Mouse (Mus musculus) midbrain, embryonic 13.5 days (tissue): ENCODE results near the gene Lmbr1l. TPM values are rescaled to one million over a fixed set of nuclear protein-coding genes. Genes with fewer than 3 reads are reported as not detected.

ENCODE experiments used
- ATAC-seq: fragments of 200-750 bp; cut with Nextera tagmentation; 2 replicates; pipeline ENCODE4 v1.8.0; 2017; ENCODE audit warnings: mild to moderate bottlenecking, moderate TSS enrichment, moderate library complexity
- H3K27ac ChIP-seq: fragments of 300-500 bp; sonication (generic); 2 replicates; pipeline ENCODE4 v1.5.1; 2015; ENCODE audit warnings: inconsistent platforms, mild to moderate bottlenecking, moderate library complexity
- H3K27me3 ChIP-seq: fragments of 300-500 bp; sonication (generic); 2 replicates; pipeline ENCODE4 v1.6.1; 2015; ENCODE audit warnings: mild to moderate bottlenecking, inconsistent platforms
- H3K36me3 ChIP-seq: fragments of 300-500 bp; sonication (generic); 2 replicates; pipeline ENCODE4 v1.6.1; 2015; ENCODE audit warnings: mild to moderate bottlenecking, inconsistent platforms
- H3K4me1 ChIP-seq: fragments of 300-500 bp; sonication (generic); replicated peaks from 2 replicates; pipeline ENCODE4 v1.6.1; 2015; ENCODE audit warnings: inconsistent platforms
- H3K4me2 ChIP-seq: fragments of 300-500 bp; sonication (generic); replicated peaks from 2 replicates; pipeline ENCODE4 v1.6.1; 2015; ENCODE audit warnings: moderate library complexity, mild to moderate bottlenecking, inconsistent platforms
- H3K4me3 ChIP-seq: fragments of 300-500 bp; sonication (generic); replicated peaks from 2 replicates; pipeline ENCODE4 v1.5.1; 2015; ENCODE audit warnings: mild to moderate bottlenecking, inconsistent platforms
- H3K9ac ChIP-seq: fragments of 300-500 bp; sonication (generic); replicated peaks from 2 replicates; pipeline ENCODE4 v1.6.1; 2015; ENCODE audit warnings: mild to moderate bottlenecking, inconsistent platforms
- H3K9me3 ChIP-seq: fragments of 300-500 bp; sonication (generic); 2 replicates; pipeline ENCODE4 v1.6.1; 2016; ENCODE audit warnings: mild to moderate bottlenecking, inconsistent platforms
- WGBS: fragments of 180-500 bp; shearing (Covaris S2); methylation state at CpG from one replicate; pipeline ENCODE4 v1.1.7; 2015; 5-methylcytosine and 5-hydroxymethylcytosine counted together
- polyA plus RNA-seq: library from polyadenylated mRNA; unstranded; fragments of >200 nt; fragmentation: Nextera tagmentation; extraction: Ambion mirVana; gene quantifications from 2 replicates; pipeline ENCODE4 v1.2.1, GENCODE M21; 2015

Lmbr1l gene
- polyA plus RNA-seq, 1 experiment from 2014 or later, result 50.1 TPM

GRCm38 (mm10) chr15:98891907-98892606, 26.0 kb downstream of the Lmbr1l start:
- H3K27me3 ChIP-seq, result peaks cover 60% of the 10 kb centered on the region
- no peak overlapping the region for H3K4me3 ChIP-seq
- peak; percentile 38; the same call in 1 of the 2 replicates for ATAC-seq
- no peaks in the 10 kb centered on the region for H3K9me3 ChIP-seq
- H3K9ac ChIP-seq, result no peak overlapping the region
- H3K36me3 ChIP-seq, result no peaks in the 10 kb centered on the region
- H3K4me1 ChIP-seq, result peaks cover 29% of the 10 kb centered on the region
- no peak overlapping the region for H3K4me2 ChIP-seq
- 38% methylated on average over 6 of the region's 6 CpGs for WGBS
- H3K27ac ChIP-seq, result no peak overlapping the region

DNA sequence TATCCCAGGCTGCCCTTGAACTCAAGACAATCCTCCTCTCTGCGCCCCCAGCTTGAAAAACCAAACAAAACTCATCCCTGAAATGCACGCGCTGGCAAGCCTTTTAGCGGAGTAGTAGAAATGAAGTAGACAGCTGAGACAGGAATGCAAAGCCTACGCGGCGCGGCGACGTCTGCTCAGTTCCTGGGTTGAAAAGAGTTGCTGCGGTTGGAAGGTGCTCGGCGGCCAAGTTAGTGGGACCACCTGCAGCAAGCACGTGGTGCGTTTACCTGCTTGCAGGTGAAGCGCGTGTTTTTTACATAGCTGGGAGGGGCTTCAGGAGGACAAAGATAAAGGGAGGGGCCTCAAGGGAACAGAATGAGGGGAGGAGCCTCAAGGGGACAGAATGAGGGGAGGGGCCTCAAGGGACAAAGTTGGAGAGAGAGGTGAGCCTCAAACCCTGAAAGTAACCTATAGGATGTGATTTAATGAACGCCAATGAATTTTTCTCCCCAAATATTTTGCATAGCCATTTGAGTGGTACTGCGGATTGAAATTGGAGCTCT, 26.8 kb downstream of the Lmbr1l start:
- Histone ChIP-seq H3K36me3 (no peaks in the 10 kb centered on the region), H3K27me3 (peaks cover 52% of the 10 kb centered on the region), H3K4me3 (no peak overlapping the region), H3K27ac (no peak overlapping the region), H3K9ac (no peak overlapping the region), H3K9me3 (no peaks in the 10 kb centered on the region), H3K4me2 (0 out of 2 replicates have a peak overlapping the region, but pooled peaks have one; percentile 15), H3K4me1 (peaks cover 27% of the 10 kb centered on the region)
- 13% methylated on average over 19 of the region's 19 CpGs for WGBS
- no peak for ATAC-seq

- Histone ChIP-seq H3K4me3 (no peak overlapping the region), H3K4me2 (no peak overlapping the region), H3K36me3 (no peaks in the 10 kb centered on the region), H3K27me3 (peaks cover 15% of the 10 kb centered on the region), H3K4me1 (no peaks in the 10 kb centered on the region; the same call in 1 of the 2 replicates), H3K27ac (no peak overlapping the region), H3K9ac (no peak overlapping the region), H3K9me3 (no peaks in the 10 kb centered on the region)
- no peak for ATAC-seq
- 85% methylated on average over 7 of the region's 7 CpGs for WGBS
Observed at GRCm38 (mm10) chr15:98887526-98887925, 30.5 kb downstream of the Lmbr1l start.

DNA sequence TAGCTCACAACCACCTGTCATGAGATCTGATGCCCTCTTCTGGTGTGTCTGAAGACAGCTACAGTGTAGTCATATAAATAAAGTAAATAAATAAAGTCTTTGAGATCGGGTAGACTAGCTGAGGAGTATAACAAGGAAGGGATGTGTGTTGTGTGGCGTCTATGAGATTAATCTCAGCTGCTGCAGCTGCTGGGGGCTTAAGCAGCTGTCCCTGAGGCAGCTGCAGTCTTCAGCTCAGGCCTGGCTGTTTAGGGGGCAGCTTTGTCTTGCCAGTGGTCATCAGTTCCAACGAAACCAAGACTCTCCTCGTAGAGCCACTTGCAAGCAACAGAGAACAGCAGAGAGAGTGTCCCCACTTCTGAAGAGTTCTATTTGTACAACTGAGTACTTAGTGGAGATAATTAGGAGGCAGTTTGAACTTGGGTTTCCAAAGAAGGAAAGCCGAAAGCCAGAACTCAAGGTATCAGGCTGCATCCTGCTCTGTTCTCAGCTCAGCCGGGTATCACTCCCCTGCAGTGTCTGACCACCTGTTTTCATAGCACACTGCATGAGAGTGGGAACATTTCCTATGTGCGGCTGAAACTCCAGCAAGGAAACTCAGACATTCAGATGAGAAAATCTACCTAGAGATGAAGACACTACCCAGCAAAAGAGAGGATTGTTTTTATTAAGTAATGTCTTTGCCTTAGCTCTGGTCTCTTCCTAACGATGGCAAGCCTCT, 31.2 kb downstream of the Lmbr1l start:
- no peaks in the 10 kb centered on the region for H3K36me3 ChIP-seq
- H3K9me3 ChIP-seq, result no peaks in the 10 kb centered on the region
- no peak overlapping the region for H3K9ac ChIP-seq
- no peak overlapping the region for H3K4me2 ChIP-seq
- no peak overlapping the region for H3K4me3 ChIP-seq
- H3K27me3 ChIP-seq, result peaks cover 8% of the 10 kb centered on the region
- H3K27ac ChIP-seq, result no peak overlapping the region
- 67% methylated on average over 8 of the region's 8 CpGs for WGBS
- no peak for ATAC-seq
- peaks cover 2% of the 10 kb centered on the region; the same call in 1 of the 2 replicates for H3K4me1 ChIP-seq

GRCm38 (mm10) chr15:98884106-98884505, 33.9 kb downstream of the Lmbr1l start:
- WGBS, result 82% methylated on average over 1 of the region's 1 CpGs
- H3K9ac ChIP-seq, result no peak overlapping the region
- H3K27ac ChIP-seq, result no peak overlapping the region
- no peak for ATAC-seq
- H3K4me2 ChIP-seq, result no peak overlapping the region
- no peaks in the 10 kb centered on the region for H3K27me3 ChIP-seq
- H3K4me3 ChIP-seq, result no peak overlapping the region
- H3K4me1 ChIP-seq, result peaks cover 23% of the 10 kb centered on the region
- H3K9me3 ChIP-seq, result no peaks in the 10 kb centered on the region
- H3K36me3 ChIP-seq, result no peaks in the 10 kb centered on the region; the same call in 1 of the 2 replicates

DNA sequence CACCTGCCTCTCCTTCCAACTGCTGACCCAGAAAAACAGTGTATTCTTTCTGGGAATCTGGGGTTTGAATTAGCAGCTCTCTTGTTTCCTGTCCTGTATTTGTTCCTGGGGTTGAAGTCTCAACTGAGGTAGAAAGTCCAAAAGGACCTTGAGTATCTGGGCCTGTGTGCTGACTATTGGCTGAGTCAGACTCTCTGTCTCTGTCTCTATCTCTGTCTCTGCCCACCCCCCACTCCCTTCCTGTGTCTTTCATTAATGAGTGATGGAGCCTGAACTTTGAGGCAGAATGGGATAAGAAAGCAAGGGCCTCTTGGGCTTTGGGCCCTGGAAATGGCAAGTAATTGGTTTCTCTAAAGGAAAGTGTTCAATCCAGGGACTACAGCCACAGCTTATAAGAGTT, 34.4 kb downstream of the Lmbr1l start:
- no peaks in the 10 kb centered on the region for H3K9me3 ChIP-seq
- no peak overlapping the region for H3K9ac ChIP-seq
- ATAC-seq, result no peak
- peaks cover 27% of the 10 kb centered on the region for H3K4me1 ChIP-seq
- peaks cover 4% of the 10 kb centered on the region; the same call in 1 of the 2 replicates for H3K36me3 ChIP-seq
- no peak overlapping the region for H3K4me3 ChIP-seq
- no peak overlapping the region for H3K4me2 ChIP-seq
- H3K27me3 ChIP-seq, result no peaks in the 10 kb centered on the region
- no peak overlapping the region for H3K27ac ChIP-seq

GRCm38 (mm10) chr15:98881656-98882008, 36.4 kb downstream of the Lmbr1l start:
- Histone ChIP-seq H3K9me3 (no peaks in the 10 kb centered on the region), H3K36me3 (peaks cover 4% of the 10 kb centered on the region; the same call in 1 of the 2 replicates), H3K9ac (no peak overlapping the region; the same call in 1 of the 2 replicates), H3K27ac (peak overlapping the region; percentile 86), H3K27me3 (no peaks in the 10 kb centered on the region), H3K4me2 (peak overlapping the region; percentile 83), H3K4me1 (peaks cover 27% of the 10 kb centered on the region), H3K4me3 (peak overlapping the region; percentile 71)
- peak; percentile 59 for ATAC-seq
- WGBS, result 4% methylated on average over 5 of the region's 5 CpGs

DNA sequence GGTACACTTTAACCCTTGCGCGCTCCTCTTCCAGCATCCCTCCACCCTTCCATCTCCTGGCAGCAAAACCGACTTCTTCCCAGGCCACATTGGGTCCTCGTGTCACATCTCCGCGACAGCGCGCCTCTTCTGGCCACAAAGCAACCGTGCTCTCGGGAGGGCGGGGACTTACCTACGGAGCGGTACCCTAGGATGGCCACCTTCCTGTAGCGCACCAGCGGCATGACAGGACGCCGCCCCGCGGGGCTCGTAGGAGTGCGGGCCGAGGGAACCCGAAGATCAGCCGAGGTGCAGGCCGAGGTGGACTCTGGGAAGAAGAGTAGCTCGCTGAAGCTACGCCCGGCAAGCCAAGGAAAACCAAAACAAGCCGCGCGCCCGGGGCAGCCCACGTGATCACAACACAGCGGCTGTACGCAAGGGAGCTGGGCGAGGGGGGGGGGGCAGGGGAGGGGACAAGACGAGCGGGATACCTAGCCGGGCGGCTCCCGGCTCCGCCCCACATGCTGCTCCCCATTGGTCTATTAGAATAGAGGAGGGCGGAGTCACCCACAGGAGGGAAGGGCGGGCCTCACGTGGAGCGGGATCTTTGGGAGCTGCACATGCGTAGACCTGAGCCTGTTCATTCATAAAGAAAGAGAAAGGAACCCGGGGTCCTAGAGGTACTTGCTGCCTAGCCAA, 36.9 kb downstream of the Lmbr1l start:
- under 1% methylated on average over 44 of the region's 48 CpGs for WGBS
- peaks cover 27% of the 10 kb centered on the region for H3K4me1 ChIP-seq
- peak overlapping the region; percentile 74 for H3K9ac ChIP-seq
- H3K4me2 ChIP-seq, result peak overlapping the region; percentile 83
- no peaks in the 10 kb centered on the region for H3K9me3 ChIP-seq
- no peaks in the 10 kb centered on the region for H3K27me3 ChIP-seq
- ATAC-seq, result peak; percentile 96
- H3K36me3 ChIP-seq, result peaks cover 4% of the 10 kb centered on the region; the same call in 1 of the 2 replicates
- peak overlapping the region; percentile 86 for H3K27ac ChIP-seq
- peak overlapping the region; percentile 71 for H3K4me3 ChIP-seq

DNA sequence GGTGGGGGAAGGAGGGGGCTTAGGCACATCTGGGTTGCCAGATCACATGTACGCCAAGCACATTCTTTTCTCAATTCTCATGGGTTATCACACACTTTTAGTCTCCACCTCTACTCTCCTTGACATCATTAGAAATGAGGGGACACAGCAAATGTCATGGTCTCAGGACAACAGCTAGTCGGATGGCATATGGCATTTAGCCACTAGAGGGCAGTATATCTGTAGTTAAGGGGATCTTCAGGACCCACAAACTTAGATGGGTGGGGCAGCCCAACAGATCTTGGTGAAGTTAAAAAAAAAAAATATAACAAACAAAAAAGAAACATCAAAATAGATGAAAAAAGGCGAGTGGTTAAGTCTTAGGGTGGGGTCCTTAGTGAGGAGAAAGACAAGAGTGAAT, 40.7 kb downstream of the Lmbr1l start:
- H3K4me1 ChIP-seq, result peaks cover 37% of the 10 kb centered on the region
- H3K4me3 ChIP-seq, result no peak overlapping the region
- no peak overlapping the region for H3K27ac ChIP-seq
- H3K36me3 ChIP-seq, result peaks cover 4% of the 10 kb centered on the region; the same call in 1 of the 2 replicates
- H3K9me3 ChIP-seq, result no peaks in the 10 kb centered on the region
- no peaks in the 10 kb centered on the region for H3K27me3 ChIP-seq
- H3K4me2 ChIP-seq, result no peak overlapping the region
- 6% methylated on average over 3 of the region's 3 CpGs for WGBS
- H3K9ac ChIP-seq, result no peak overlapping the region
- no peak for ATAC-seq

DNA sequence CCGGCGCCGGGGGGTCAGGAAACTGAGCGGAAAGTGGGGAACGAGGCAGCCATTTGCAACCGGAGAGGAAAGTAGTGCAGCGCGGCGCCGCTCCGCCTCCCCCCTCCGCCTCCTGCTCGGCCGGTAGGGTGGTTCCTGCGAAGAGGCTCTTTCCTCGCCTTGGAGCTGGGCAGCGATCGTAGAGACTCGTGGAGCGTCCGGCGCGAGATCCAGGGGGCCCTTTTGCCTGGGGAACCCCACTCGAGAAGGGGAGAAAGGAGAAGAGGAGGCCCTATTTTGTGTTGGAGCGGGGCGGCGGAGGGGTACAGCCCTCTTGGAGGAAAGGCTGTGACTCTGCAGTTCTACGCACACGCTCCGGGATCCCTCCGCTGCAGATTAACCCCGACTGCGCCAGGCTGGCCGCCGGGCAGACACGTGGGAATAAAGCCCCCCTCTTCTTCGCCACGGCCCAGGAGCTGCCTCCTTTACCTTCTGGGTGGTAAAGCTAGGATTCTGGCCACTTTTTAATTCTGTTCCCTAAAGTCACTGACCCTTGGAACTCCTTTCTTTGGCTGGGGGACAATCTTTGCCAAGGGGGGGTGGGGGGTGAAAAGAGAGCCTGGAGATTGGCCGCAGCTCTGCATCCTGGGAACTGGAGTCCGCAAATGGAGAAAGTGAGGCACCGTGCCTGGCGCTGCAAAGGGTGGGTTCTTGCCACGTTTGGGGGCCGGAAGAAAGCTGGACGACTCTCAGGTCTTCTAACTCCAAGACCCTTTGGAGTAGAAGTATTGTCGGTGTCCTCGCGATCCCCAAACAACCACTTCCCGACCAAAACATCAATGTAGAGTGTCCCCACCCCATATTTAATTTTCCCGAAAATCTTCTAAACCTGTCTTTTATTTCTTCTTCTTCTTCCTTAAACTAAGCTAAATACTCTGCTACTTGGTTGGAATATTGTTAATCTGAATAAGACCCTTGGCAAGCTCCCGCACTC, 45.8 kb downstream of the Lmbr1l start:
- Histone ChIP-seq H3K4me3 (peak overlapping the region; percentile 100), H3K27me3 (no peaks in the 10 kb centered on the region), H3K36me3 (no peaks in the 10 kb centered on the region), H3K4me2 (peak overlapping the region; percentile 100), H3K9ac (peak overlapping the region; percentile 99), H3K27ac (peak overlapping the region; percentile 99), H3K4me1 (peaks cover 43% of the 10 kb centered on the region), H3K9me3 (no peaks in the 10 kb centered on the region)
- 2% methylated on average over 49 of the region's 51 CpGs for WGBS
- peak; percentile 83 for ATAC-seq
